Mouse (Mus musculus): ENCODE results near the gene Ehmt2. TPM values are rescaled to one million over a fixed set of nuclear protein-coding genes. Genes with fewer than 3 reads are reported as not detected.

The Ehmt2 gene
- polyA plus RNA-seq, 1 experiment from 2014 or later: 121 TPM

DNA sequence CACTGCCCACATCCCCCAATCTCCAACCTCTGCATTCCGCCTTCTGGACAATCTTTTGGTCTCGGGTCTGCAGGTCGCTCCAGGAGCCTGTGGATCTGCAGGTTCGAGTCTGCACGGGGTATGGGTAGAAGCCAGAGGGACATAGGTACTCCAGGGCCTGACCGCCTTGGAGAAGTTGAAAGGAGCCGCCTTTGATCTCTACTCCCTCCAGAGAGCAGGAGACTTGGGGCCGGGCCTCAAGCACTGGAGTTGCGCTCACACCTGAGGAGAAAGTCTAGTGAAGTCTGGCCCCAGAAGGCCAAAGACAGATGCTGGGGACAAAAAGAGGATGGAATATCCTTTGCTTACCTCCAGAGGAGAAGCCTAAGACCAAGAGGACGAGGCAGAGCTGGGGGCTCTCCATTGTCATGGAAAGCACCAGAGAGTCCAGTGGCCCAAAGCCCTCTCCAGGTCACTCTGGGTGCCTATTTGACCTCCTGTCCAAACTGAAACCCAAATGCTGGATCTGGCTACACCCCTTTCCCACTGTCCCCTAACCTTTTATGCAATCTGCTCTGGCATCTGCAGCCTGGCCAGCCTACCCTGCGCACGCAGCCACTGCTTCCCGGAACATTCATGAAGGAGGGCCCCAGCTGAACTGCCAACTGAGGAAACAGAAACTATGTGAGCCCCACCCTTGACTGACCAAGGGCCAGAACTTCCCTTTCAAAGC is 36.4 kb upstream of the Ehmt2 start:
- H3K4me2 ChIP-seq (ENCODE audit: low read length): no peak overlapping the region
- H3K9me3 ChIP-seq (ENCODE audit: control insufficient read depth, low read length): no peaks in the 10 kb centered on the region
- H3K4me3 ChIP-seq (replicated peaks; ENCODE audit: low read length): no peak overlapping the region
- H3K27me3 ChIP-seq (replicated peaks; ENCODE audit: control insufficient read depth, insufficient read depth, low read length): no peaks in the 10 kb centered on the region
- no peaks in the 10 kb centered on the region for H3K4me1 ChIP-seq (replicated peaks; ENCODE audit: control insufficient read depth, insufficient read depth, low read length)
- 73% methylated on average over 13 of the region's 13 CpGs for whole genome bisulfite sequencing
- no peak overlapping the region for H3K9ac ChIP-seq (replicated peaks; ENCODE audit: low read depth, low read length)
- no peak for ATAC-seq
- H3K36me3 ChIP-seq (ENCODE audit: control insufficient read depth, insufficient read depth): no peaks in the 10 kb centered on the region
- no peak overlapping the region for H3K27ac ChIP-seq (ENCODE audit: low read length)

DNA sequence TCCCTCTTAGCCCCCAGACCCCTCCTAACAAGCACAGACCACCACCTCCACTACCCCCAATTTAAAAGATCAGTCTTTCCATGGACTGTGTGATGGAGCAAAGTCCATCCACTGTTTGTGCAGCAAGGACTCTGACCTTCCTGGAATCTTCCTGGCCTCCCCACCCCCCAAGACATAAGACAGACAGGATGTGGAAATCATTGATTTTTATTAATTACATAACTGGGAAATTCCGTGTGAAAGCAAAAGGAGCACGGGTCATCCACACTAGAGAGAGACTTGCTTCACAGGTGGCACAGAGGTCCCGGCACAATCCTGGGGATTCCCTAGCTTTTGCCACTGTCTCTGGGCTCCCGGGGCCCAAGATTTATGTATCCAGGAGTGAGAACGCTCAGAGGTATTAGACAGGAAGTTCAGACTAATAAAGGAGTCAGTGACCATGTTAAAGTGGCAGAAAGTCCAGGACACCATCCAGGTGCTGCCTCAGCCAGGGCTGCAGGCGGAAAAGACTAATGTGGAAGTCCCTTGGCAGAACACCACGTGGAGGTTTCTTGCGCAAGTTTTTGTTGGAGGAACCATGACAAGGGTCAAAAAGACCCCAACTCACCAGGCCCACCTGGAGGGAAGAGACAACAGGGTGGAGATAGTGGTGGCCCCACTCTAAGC is 35.7 kb upstream of the Ehmt2 start, which contains the start of gene Cfb:
TSS of gene Cfb (minus strand) at position 103 of the 666 bp plus-strand sequence.
- ATAC-seq: no peak
- Histone ChIP-seq H3K4me3 (replicated peaks; ENCODE audit: low read length) (no peak within 1 kb of the TSS), H3K27me3 (replicated peaks; ENCODE audit: control insufficient read depth, insufficient read depth, low read length) (no peaks in the 10 kb centered on the region), H3K9ac (replicated peaks; ENCODE audit: low read depth, low read length) (no peak within 1 kb of the TSS), H3K36me3 (ENCODE audit: control insufficient read depth, insufficient read depth) (no peaks in the 10 kb centered on the region), H3K4me2 (ENCODE audit: low read length) (no peak within 1 kb of the TSS), H3K9me3 (ENCODE audit: control insufficient read depth, low read length) (no peaks in the 10 kb centered on the region), H3K27ac (ENCODE audit: low read length) (no peak within 1 kb of the TSS), H3K4me1 (replicated peaks; ENCODE audit: control insufficient read depth, insufficient read depth, low read length) (no peaks in the 10 kb centered on the region)
- 71% methylated on average over 8 of the region's 8 CpGs for WGBS

DNA sequence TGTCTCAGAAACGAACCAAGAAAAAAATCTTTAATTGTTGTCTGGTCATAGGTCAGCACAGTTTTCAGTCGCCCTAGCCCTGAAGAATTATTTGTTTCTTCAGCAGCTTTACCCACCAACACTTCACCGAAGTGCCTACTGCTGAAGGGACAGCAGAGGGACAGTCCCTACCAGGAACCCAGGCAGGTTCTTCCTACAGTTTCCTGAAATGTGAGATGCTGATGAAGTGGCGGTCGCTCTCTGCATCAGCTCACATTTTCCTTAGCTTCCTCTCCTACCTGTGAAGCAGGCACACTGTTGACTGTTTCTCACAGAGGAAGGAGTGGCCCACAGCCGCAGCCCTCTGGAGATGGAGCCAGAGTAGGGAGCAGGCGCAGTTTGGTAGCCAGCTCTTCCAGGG is 32.3 kb upstream of the Ehmt2 start:
- no peaks in the 10 kb centered on the region for H3K4me1 ChIP-seq (replicated peaks; ENCODE audit: control insufficient read depth, insufficient read depth, low read length)
- 67% methylated on average over 7 of the region's 7 CpGs for WGBS
- no peak overlapping the region for H3K4me2 ChIP-seq (ENCODE audit: low read length)
- ATAC-seq: no peak
- no peaks in the 10 kb centered on the region for H3K27me3 ChIP-seq (replicated peaks; ENCODE audit: control insufficient read depth, insufficient read depth, low read length)
- no peak overlapping the region for H3K9ac ChIP-seq (replicated peaks; ENCODE audit: low read depth, low read length)
- H3K9me3 ChIP-seq (ENCODE audit: control insufficient read depth, low read length): no peaks in the 10 kb centered on the region
- H3K36me3 ChIP-seq (ENCODE audit: control insufficient read depth, insufficient read depth): no peaks in the 10 kb centered on the region
- no peak overlapping the region for H3K4me3 ChIP-seq (replicated peaks; ENCODE audit: low read length)
- no peak overlapping the region for H3K27ac ChIP-seq (ENCODE audit: low read length)

DNA sequence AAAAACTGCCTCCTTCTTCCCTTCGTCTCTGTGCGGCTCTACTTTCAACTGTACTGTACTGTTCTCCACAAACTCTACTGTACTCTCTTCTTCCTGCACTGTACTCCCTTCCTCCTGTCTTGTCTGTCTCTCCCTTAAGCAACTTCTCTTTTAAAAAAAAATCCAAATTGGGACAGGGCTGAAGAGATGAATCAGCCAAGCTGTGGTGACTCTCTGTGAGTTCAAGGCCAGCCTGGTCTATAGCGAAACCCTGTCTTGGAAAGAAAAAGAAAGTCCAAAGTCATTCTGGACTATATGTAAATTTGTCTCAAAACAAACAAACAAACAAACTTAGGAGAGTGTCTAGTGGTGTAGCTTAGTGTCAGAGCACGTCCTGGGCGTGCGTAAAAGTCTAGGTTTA is 23.9 kb upstream of the Ehmt2 start:
- ATAC-seq: no peak
- Histone ChIP-seq H3K4me2 (ENCODE audit: low read length) (no peak overlapping the region), H3K36me3 (ENCODE audit: control insufficient read depth, insufficient read depth) (no peaks in the 10 kb centered on the region), H3K27me3 (replicated peaks; ENCODE audit: control insufficient read depth, insufficient read depth, low read length) (no peaks in the 10 kb centered on the region), H3K4me1 (replicated peaks; ENCODE audit: control insufficient read depth, insufficient read depth, low read length) (no peaks in the 10 kb centered on the region), H3K4me3 (replicated peaks; ENCODE audit: low read length) (no peak overlapping the region), H3K9ac (replicated peaks; ENCODE audit: low read depth, low read length) (no peak overlapping the region), H3K9me3 (ENCODE audit: control insufficient read depth, low read length) (no peaks in the 10 kb centered on the region), H3K27ac (ENCODE audit: low read length) (no peak overlapping the region)
- WGBS: 90% methylated on average over 6 of the region's 6 CpGs

DNA sequence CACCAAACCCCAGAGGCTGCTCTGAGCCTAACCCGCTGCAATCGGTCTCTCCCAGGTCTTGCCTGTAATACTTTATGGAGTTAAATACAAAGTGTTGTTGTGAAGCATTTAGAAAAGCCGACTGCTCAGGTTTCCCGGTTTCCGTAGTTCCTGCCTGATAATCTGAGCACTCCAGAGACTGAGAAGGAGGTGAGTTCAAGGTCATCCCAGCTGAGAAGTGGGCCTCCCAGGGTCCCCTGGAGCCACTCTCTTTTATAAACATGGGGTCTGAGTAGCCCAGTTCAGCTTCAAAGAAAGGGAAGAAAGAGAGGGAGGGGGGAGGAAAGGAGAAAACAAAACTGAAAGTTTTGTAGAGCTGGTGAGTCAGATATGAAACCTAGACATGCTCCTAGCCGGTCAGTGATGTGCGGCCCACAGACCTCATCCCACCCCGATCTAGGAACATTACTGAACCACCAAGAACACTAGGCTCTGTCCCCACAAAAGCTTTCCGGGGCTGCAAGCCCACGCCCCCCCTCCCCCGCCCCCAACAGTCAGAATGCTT is 18.9 kb upstream of the Ehmt2 start, which contains the start of gene Zbtb12:
TSS of gene Zbtb12 (plus strand) at position 148 of the 544 bp plus-strand sequence.
- H3K4me1 ChIP-seq (replicated peaks; ENCODE audit: control insufficient read depth, insufficient read depth, low read length): no peaks in the 10 kb centered on the region
- no peak within 1 kb of the TSS for H3K4me3 ChIP-seq (replicated peaks; ENCODE audit: low read length)
- H3K36me3 ChIP-seq (ENCODE audit: control insufficient read depth, insufficient read depth): no peaks in the 10 kb centered on the region
- 0 out of 2 replicates have a peak, but pooled peaks cover 2% of the 10 kb centered on the region for H3K27me3 ChIP-seq (replicated peaks; ENCODE audit: control insufficient read depth, insufficient read depth, low read length)
- H3K9ac ChIP-seq (replicated peaks; ENCODE audit: low read depth, low read length): no peak within 1 kb of the TSS
- no peak within 1 kb of the TSS for H3K4me2 ChIP-seq (ENCODE audit: low read length)
- 66% methylated on average over 11 of the region's 11 CpGs for WGBS
- H3K9me3 ChIP-seq (ENCODE audit: control insufficient read depth, low read length): no peaks in the 10 kb centered on the region
- H3K27ac ChIP-seq (ENCODE audit: low read length): no peak within 1 kb of the TSS
- ATAC-seq: no peak

DNA sequence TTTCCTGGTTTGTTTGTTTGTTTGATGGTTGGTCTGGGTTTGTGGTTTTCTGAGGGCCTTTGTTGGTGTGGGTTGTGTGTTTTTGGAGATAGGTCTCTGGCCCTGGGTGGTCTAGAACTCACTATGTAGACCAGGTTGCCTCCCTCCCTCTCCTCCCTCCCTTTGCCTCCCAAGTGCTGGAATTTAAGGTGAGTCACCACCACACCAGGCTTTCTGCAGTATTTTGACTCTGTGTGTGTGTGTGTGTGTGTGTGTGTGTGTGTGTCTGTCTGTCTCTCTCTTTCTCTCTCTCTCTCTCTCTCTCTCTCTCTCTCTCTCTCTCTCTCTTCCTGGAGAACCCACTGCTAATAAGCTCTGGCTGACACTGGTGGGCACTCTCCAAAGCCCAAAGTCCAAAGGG is 17.1 kb upstream of the Ehmt2 start:
- Histone ChIP-seq H3K27me3 (replicated peaks; ENCODE audit: control insufficient read depth, insufficient read depth, low read length) (0 out of 2 replicates have a peak, but pooled peaks cover 3% of the 10 kb centered on the region), H3K9ac (replicated peaks; ENCODE audit: low read depth, low read length) (no peak overlapping the region)
- ATAC-seq: no peak

DNA sequence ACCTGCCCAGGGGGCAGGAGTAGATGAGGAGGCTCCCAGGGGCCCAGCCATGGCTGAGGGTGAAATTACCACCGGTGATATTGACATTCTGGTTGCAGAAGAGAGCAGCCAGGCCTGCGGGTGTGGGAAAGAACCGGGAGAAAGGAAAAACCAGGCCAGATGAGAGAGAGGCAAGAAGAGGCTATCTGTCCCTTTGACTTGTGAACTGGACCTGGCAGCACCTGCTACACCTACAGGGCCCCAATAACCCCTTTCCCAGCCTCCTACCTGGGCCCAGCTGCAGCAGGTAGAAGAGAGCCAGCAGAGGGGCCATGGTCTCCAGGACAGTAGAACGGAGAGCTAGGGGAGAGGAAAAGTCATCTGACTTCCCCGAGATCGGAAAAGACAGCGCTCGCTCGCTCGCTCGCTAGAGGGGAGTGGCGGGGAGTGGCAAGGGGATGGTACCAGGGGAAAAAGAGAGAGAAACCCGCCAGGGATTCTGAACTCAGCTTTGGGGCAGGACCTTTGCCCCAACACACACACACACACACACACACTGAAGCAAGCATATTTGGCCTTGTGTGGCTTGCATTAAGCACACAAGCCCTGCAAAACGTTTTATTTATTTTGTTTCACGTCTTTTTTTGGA is 16.5 kb upstream of the Ehmt2 start, which contains the start of gene Gm20547:
TSS of gene Gm20547 (minus strand) at position 360 of the 628 bp plus-strand sequence.
- H3K4me3 ChIP-seq (replicated peaks; ENCODE audit: low read length): no peak within 1 kb of the TSS
- no peak within 1 kb of the TSS for H3K27ac ChIP-seq (ENCODE audit: low read length)
- H3K9ac ChIP-seq (replicated peaks; ENCODE audit: low read depth, low read length): no peak within 1 kb of the TSS
- no peaks in the 10 kb centered on the region for H3K9me3 ChIP-seq (ENCODE audit: control insufficient read depth, low read length)
- no peak for ATAC-seq
- H3K36me3 ChIP-seq (ENCODE audit: control insufficient read depth, insufficient read depth): no peaks in the 10 kb centered on the region
- 0 out of 2 replicates have a peak, but pooled peaks cover 3% of the 10 kb centered on the region for H3K27me3 ChIP-seq (replicated peaks; ENCODE audit: control insufficient read depth, insufficient read depth, low read length)
- H3K4me2 ChIP-seq (ENCODE audit: low read length): no peak within 1 kb of the TSS
- H3K4me1 ChIP-seq (replicated peaks; ENCODE audit: control insufficient read depth, insufficient read depth, low read length): no peaks in the 10 kb centered on the region
- WGBS: 7% methylated on average over 15 of the region's 15 CpGs

More for the DNA sequence above, 17.1 kb upstream of the Ehmt2 start:
- H3K36me3 ChIP-seq (ENCODE audit: control insufficient read depth, insufficient read depth): no peaks in the 10 kb centered on the region
- H3K9me3 ChIP-seq (ENCODE audit: control insufficient read depth, low read length): no peaks in the 10 kb centered on the region
- H3K27ac ChIP-seq (ENCODE audit: low read length): no peak overlapping the region
- no peaks in the 10 kb centered on the region for H3K4me1 ChIP-seq (replicated peaks; ENCODE audit: control insufficient read depth, insufficient read depth, low read length)
- H3K4me2 ChIP-seq (ENCODE audit: low read length): no peak overlapping the region
- no peak overlapping the region for H3K4me3 ChIP-seq (replicated peaks; ENCODE audit: low read length)

DNA sequence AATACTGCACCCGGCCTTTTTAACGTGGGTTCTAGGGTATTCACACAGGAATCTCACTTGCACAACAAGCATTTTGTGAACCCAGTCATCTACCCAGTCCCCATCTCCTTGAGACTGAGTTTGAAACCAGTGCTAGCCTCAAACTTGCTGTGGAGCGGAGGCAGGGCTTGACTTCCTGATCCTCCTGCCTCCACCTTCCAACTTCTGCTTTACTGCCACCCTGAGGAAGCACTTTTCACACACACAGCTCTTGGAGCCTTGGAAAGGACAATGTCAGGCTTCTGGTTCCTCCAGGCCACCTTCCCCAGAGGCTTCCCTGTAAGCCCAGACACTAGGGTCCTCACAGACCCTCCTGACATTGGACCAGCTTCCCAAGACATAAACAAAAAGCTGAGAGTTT is 14.9 kb upstream of the Ehmt2 start:
- H3K9ac ChIP-seq (replicated peaks; ENCODE audit: low read depth, low read length): no peak overlapping the region
- 71% methylated on average over 3 of the region's 3 CpGs for whole genome bisulfite sequencing
- H3K4me2 ChIP-seq (ENCODE audit: low read length): no peak overlapping the region
- H3K4me3 ChIP-seq (replicated peaks; ENCODE audit: low read length): no peak overlapping the region
- H3K36me3 ChIP-seq (ENCODE audit: control insufficient read depth, insufficient read depth): no peaks in the 10 kb centered on the region
- 0 out of 2 replicates have a peak, but pooled peaks cover 3% of the 10 kb centered on the region for H3K27me3 ChIP-seq (replicated peaks; ENCODE audit: control insufficient read depth, insufficient read depth, low read length)
- no peaks in the 10 kb centered on the region for H3K4me1 ChIP-seq (replicated peaks; ENCODE audit: control insufficient read depth, insufficient read depth, low read length)
- no peak overlapping the region for H3K27ac ChIP-seq (ENCODE audit: low read length)
- ATAC-seq: no peak
- H3K9me3 ChIP-seq (ENCODE audit: control insufficient read depth, low read length): no peaks in the 10 kb centered on the region

DNA sequence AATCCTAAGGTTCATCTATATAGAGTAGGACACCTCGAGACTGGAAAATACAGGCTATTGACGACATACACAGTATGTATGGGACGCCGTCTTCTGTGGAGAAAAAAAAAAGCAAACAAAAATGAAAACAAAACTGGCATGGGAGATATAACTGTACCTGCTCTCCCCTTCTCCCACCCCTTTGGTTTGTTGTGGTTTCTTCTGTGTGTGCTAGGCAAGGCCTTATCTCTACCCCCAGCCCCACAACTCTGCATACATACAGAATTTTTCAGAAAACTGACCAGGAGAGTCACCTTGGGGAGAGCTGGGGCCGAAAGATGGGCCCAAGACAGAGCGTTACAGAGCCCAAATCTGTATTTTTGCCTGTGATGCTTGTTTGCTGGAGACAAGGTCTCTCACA is 13.6 kb upstream of the Ehmt2 start:
- Histone ChIP-seq H3K9me3 (ENCODE audit: control insufficient read depth, low read length) (no peaks in the 10 kb centered on the region), H3K4me3 (replicated peaks; ENCODE audit: low read length) (no peak overlapping the region), H3K9ac (replicated peaks; ENCODE audit: low read depth, low read length) (no peak overlapping the region), H3K4me2 (ENCODE audit: low read length) (no peak overlapping the region), H3K4me1 (replicated peaks; ENCODE audit: control insufficient read depth, insufficient read depth, low read length) (no peaks in the 10 kb centered on the region), H3K27me3 (replicated peaks; ENCODE audit: control insufficient read depth, insufficient read depth, low read length) (0 out of 2 replicates have a peak, but pooled peaks cover 3% of the 10 kb centered on the region), H3K36me3 (ENCODE audit: control insufficient read depth, insufficient read depth) (no peaks in the 10 kb centered on the region), H3K27ac (ENCODE audit: low read length) (no peak overlapping the region)
- ATAC-seq: no peak
- WGBS: 87% methylated on average over 6 of the region's 6 CpGs

All from forebrain, embryonic 16.5 days (tissue).